Mouse (Mus musculus): Measurements from ENCODE around the gene Gm10521. TPM values are rescaled to one million over a fixed set of nuclear protein-coding genes. Genes with fewer than 3 reads are reported as not detected.

Gm10521 gene
- polyA plus RNA-seq, 1 experiment = 33.8 TPM

- Histone ChIP-seq H3K27ac (ENCODE audit: insufficient read depth, low read depth, low read length) (no peak overlapping the region), H3K4me1 (ENCODE audit: control insufficient read depth, insufficient read depth, low read length) (no peaks in the 10 kb centered on the region), H3K4me3 (ENCODE audit: insufficient read depth, low read length) (no peak overlapping the region)
- no peak for TF ChIP-seq POLR2A (IDR thresholded peaks at IDR 0.05; ENCODE audit: borderline replicate concordance, low read depth, low read length)
- no peak for TF ChIP-seq CTCF (IDR thresholded peaks at IDR 0.05; ENCODE audit: low read depth, low read length)
Measured at GRCm38 (mm10) chr1:171940626-171941025, 45.2 kb downstream of the Gm10521 start.

GRCm38 (mm10) chr1:171946447-171946995, 51.1 kb downstream of the Gm10521 start:
- Histone ChIP-seq H3K4me3 (ENCODE audit: insufficient read depth, low read length) (no peak overlapping the region), H3K27ac (ENCODE audit: insufficient read depth, low read depth, low read length) (no peak overlapping the region), H3K4me1 (ENCODE audit: control insufficient read depth, insufficient read depth, low read length) (no peaks in the 10 kb centered on the region; the same call in 1 of the 2 replicates)
- TF ChIP-seq CTCF (IDR thresholded peaks at IDR 0.05; ENCODE audit: low read depth, low read length) (no peak), POLR2A (IDR thresholded peaks at IDR 0.05; ENCODE audit: borderline replicate concordance, low read depth, low read length) (no peak)

Other genes with a start within 250 kb of the Gm10521 start
- gene Slamf7, start 242.6 kb upstream of the Gm10521 start, polyA plus RNA-seq (2012; ENCODE audit: insufficient read depth, insufficient read length, missing spikeins) = 177 and 179 TPM in 2 replicates
- gene Cd48, start 213.7 kb upstream of the Gm10521 start, polyA plus RNA-seq (2012; ENCODE audit: insufficient read depth, insufficient read length, missing spikeins) = 346 and 376 TPM in 2 replicates
- not detected in 2 replicates for gene Slamf1, start 128.5 kb upstream of the Gm10521 start, polyA plus RNA-seq (2012; ENCODE audit: insufficient read depth, insufficient read length, missing spikeins)
- gene Cd84, start 56.0 kb upstream of the Gm10521 start, polyA plus RNA-seq (2012; ENCODE audit: insufficient read depth, insufficient read length, missing spikeins) = 352 and 384 TPM in 2 replicates
- 0.83 and 0.94 TPM in 2 replicates for gene Slamf6, start 21.9 kb downstream of the Gm10521 start, polyA plus RNA-seq (2012; ENCODE audit: insufficient read depth, insufficient read length, missing spikeins)
- gene Vangl2, start 132.8 kb downstream of the Gm10521 start, polyA plus RNA-seq (2012; ENCODE audit: insufficient read depth, insufficient read length, missing spikeins) = 0.74 and 1.2 TPM in 2 replicates
- not detected in 2 replicates for gene Nhlh1, start 161.9 kb downstream of the Gm10521 start, polyA plus RNA-seq (2012; ENCODE audit: insufficient read depth, insufficient read length, missing spikeins)
- gene Copa, start 186.9 kb downstream of the Gm10521 start, polyA plus RNA-seq (2012; ENCODE audit: insufficient read depth, insufficient read length, missing spikeins) = 159 and 167 TPM in 2 replicates
- gene Ncstn, start 187.1 kb downstream of the Gm10521 start, polyA plus RNA-seq (2012; ENCODE audit: insufficient read depth, insufficient read length, missing spikeins) = 142 and 144 TPM in 2 replicates
- gene Pex19, start 231.1 kb downstream of the Gm10521 start, polyA plus RNA-seq (2012; ENCODE audit: insufficient read depth, insufficient read length, missing spikeins) = 56.7 and 64.1 TPM in 2 replicates

Measured in bone marrow macrophage, adult 2 months (primary cell).